Mouse (Mus musculus) kidney, adult 2 months (tissue): ENCODE measurements around the gene Fem1b.

Experiments
- CTCF ChIP-seq: fragments of 200-500 bp; conservative IDR thresholded peaks from 2 replicates; pipeline ENCODE4 v1.5.1; 2011; ENCODE audit warnings: low read depth, mild to moderate bottlenecking, control low read depth, low read length, moderate library complexity, mixed read lengths; ENCODE audit not compliant: insufficient read depth, insufficient read length
- POLR2A ChIP-seq: fragments of 200-500 bp; IDR thresholded peaks from one replicate; pipeline ENCODE4 v1.6.1; 2011; ENCODE audit warnings: low read depth, low read length, control low read depth

GRCm38 (mm10) chr9:62812216-62813049 is 699 bp upstream of the Fem1b start:
- no peak for TF ChIP-seq POLR2A
- TF ChIP-seq CTCF: no peak
